Mouse (Mus musculus) intestine, embryonic 14.5 days (tissue): Measurements from ENCODE around the gene Prkag1. TPM values are rescaled to one million over a fixed set of nuclear protein-coding genes. Genes with fewer than 3 reads are reported as not detected.
A peak's percentile ranks its signal among the peaks of the same experiment; 100 is the strongest.

Experiments
- ATAC-seq: fragments of 200-750 bp; cut with Nextera tagmentation; replicated peaks from 2 replicates; pipeline ENCODE4 v1.8.0; 2017; ENCODE audit warnings: low read depth, moderate number of reproducible peaks, moderate TSS enrichment, moderate library complexity; ENCODE audit not compliant: low FRiP score, low TSS enrichment
- DNase-seq: peaks from one replicate; pipeline ENCODE4 v3.0.0-alpha.2; 2018; ENCODE audit warnings: low spot score
- H3K27ac ChIP-seq: fragments of 300-500 bp; sonication (generic); 2 replicates; pipeline ENCODE4 v1.5.1; 2014; ENCODE audit warnings: low read depth, mild to moderate bottlenecking, control low read depth
- H3K27me3 ChIP-seq: fragments of 300-500 bp; sonication (generic); replicated peaks from 2 replicates; pipeline ENCODE4 v1.6.1; 2014; ENCODE audit warnings: low read length, control low read depth; ENCODE audit not compliant: control insufficient read depth, insufficient read depth
- H3K36me3 ChIP-seq: fragments of 300-500 bp; sonication (generic); 2 replicates; pipeline ENCODE4 v1.6.1; 2014; ENCODE audit warnings: low read length, control low read depth; ENCODE audit not compliant: control insufficient read depth, insufficient read depth
- H3K4me1 ChIP-seq: fragments of 300-500 bp; sonication (generic); replicated peaks from 2 replicates; pipeline ENCODE4 v1.6.1; 2014; ENCODE audit warnings: low read length, control low read depth, mixed read lengths; ENCODE audit not compliant: control insufficient read depth, insufficient read depth
- H3K4me2 ChIP-seq: fragments of 300-500 bp; sonication (generic); 2 replicates; pipeline ENCODE4 v1.6.1; 2014; ENCODE audit warnings: low read length
- H3K4me3 ChIP-seq: fragments of 300-500 bp; sonication (generic); 2 replicates; pipeline ENCODE4 v1.5.1; 2014; ENCODE audit warnings: low read depth, low read length, control low read depth, mixed read lengths
- H3K9ac ChIP-seq: fragments of 300-500 bp; sonication (generic); 2 replicates; pipeline ENCODE4 v1.6.1; 2014; ENCODE audit warnings: mild to moderate bottlenecking, low read length
- H3K9me3 ChIP-seq: fragments of 300-500 bp; sonication (generic); 2 replicates; pipeline ENCODE4 v1.6.1; 2016; ENCODE audit warnings: low read length, control low read depth; ENCODE audit not compliant: control insufficient read depth
- WGBS: fragments of 180-500 bp; shearing (Covaris S2); extraction: QIAGEN DNeasy Blood & Tissue Kit; methylation state at CpG from one replicate; pipeline ENCODE4 v1.1.7; 2014; 5-methylcytosine and 5-hydroxymethylcytosine counted together
- polyA plus RNA-seq: library from polyadenylated mRNA; unstranded; fragments of >200 nt; fragmentation: Nextera tagmentation; extraction: Ambion mirVana; gene quantifications from 2 replicates; pipeline ENCODE4 v1.2.1, GENCODE M21; 2014

Gene Prkag1
- polyA plus RNA-seq, 1 experiment from 2014 or later, result 77.3 TPM

DNA sequence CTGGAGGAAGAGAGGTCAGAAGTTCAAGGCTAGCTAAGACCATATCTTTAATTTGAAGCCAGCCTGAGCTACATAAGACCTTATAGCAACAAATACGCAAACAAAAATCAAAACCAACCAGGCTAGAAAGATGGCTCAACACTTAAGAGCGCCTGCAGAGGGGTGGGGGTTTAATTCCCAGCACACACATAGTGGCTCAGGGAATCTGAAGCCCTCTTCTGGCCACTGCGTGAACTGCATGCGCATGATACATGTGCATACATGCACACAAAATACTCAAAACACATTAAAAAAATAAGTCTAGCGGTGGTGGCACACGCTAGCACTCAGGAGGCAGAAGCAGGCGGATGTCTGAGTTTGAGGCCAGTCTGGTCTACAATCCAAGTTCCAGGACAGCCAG is 45.6 kb downstream of the Prkag1 start:
- DNase-seq (no peak), ATAC-seq (no peak)
- Histone ChIP-seq H3K4me1 (peaks cover 5% of the 10 kb centered on the region; the same call in 1 of the 2 replicates), H3K4me3 (no peak overlapping the region), H3K27ac (no peak overlapping the region), H3K36me3 (no peaks in the 10 kb centered on the region), H3K27me3 (peaks cover 58% of the 10 kb centered on the region), H3K4me2 (no peak overlapping the region), H3K9me3 (no peaks in the 10 kb centered on the region), H3K9ac (no peak overlapping the region)
- WGBS, result 36% methylated on average over 7 of the region's 7 CpGs

DNA sequence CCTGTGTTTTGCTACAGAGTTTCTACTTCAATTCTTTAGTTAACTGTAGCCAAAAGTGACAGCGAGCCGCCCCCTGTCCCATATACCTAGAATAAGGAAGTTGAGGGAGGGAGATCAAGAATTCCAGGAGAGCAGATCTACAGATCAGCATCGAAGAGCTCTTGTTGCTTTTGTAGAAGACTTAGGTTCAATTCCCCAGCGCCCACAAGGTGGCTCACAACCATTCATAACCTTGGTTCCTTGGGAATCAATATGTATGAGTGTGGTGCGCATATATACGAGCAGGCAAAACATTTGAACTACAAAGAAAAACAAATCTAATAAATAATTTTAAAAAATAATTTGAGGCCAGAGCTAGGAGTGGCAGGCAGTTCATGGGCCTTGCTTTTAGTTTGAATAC is 50.2 kb downstream of the Prkag1 start:
- Histone ChIP-seq H3K4me3 (no peak overlapping the region), H3K9me3 (no peaks in the 10 kb centered on the region), H3K4me2 (no peak overlapping the region), H3K36me3 (no peaks in the 10 kb centered on the region), H3K27me3 (peaks cover 68% of the 10 kb centered on the region), H3K27ac (no peak overlapping the region), H3K9ac (no peak overlapping the region), H3K4me1 (peaks cover 3% of the 10 kb centered on the region; the same call in 1 of the 2 replicates)
- DNase-seq (no peak), ATAC-seq (no peak)
- WGBS, result 25% methylated on average over 6 of the region's 6 CpGs

DNA sequence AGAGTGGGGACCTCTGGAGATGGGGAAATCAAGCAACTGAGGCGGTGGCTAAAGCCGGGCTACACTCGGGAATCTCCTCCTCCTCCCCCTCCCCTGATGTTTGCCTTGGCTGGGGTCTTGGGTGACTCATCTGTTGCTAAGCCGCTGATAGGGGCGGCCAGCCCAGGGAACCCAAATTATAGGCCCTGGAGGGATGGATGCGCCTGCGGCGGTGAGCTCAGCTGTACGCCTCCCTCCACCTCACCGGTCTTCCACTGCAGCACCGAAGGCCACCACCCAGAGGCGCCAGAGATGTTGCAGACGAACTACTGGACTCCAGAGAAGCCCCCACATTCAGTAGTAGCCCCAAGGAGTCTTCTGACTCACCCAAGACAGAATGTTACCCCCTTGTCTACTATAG is 50.7 kb downstream of the Prkag1 start:
- DNase-seq (no peak), ATAC-seq (no peak)
- Histone ChIP-seq H3K9me3 (no peaks in the 10 kb centered on the region), H3K27me3 (peaks cover 73% of the 10 kb centered on the region), H3K4me2 (no peak overlapping the region), H3K4me3 (no peak overlapping the region), H3K9ac (no peak overlapping the region), H3K4me1 (peaks cover 3% of the 10 kb centered on the region; the same call in 1 of the 2 replicates), H3K27ac (no peak overlapping the region), H3K36me3 (no peaks in the 10 kb centered on the region)
- 6% methylated on average over 13 of the region's 13 CpGs for WGBS

DNA sequence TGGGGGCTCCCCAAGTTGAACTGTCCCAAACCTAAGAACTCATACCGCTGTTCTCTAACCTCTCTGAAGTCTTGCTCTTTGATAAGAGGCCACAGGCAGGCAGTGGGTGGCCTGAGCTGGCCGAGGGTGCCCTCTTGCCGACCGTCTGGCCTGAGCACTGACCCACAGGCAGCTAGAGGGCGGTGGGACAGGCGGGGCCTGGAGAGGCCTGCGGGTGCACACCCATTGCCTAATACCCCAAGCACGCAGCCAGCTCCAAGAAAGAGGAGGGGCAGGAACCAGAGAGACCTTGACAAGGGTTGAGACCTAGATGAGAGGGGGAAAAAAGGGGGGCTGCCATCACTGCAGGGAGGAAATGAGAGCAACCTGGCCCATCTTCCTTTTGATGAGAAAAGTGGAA is 51.2 kb downstream of the Prkag1 start:
- peaks cover 3% of the 10 kb centered on the region; the same call in 1 of the 2 replicates for H3K4me1 ChIP-seq
- WGBS, result 2% methylated on average over 8 of the region's 8 CpGs
- no peak overlapping the region for H3K4me2 ChIP-seq
- no peak overlapping the region for H3K9ac ChIP-seq
- H3K36me3 ChIP-seq, result no peaks in the 10 kb centered on the region
- H3K27ac ChIP-seq, result no peak overlapping the region
- H3K27me3 ChIP-seq, result peaks cover 75% of the 10 kb centered on the region
- H3K9me3 ChIP-seq, result no peaks in the 10 kb centered on the region
- DNase-seq (no peak), ATAC-seq (no peak)
- H3K4me3 ChIP-seq, result no peak overlapping the region

DNA sequence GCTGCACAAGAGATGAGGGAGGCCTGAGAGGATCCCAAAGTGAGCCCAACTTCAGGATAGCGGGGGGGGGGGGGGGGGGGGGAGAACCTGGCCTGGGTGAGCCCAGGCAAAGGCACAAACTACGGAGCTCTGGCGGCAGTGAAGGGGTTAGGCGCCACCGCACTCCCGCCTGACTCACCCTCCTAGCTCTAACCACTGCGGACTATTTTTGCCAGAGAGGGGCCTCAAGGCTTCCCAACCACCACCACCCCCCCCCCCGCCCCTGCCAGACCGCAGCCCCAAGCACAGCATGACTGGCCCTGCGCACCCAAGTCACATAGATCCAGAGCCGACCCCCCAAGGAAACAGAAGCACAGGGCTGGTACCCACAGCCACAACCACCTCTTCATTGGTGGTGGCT is 52.5 kb downstream of the Prkag1 start:
- WGBS, result 3% methylated on average over 8 of the region's 11 CpGs
- ATAC-seq (no peak), DNase-seq (no peak)
- no peaks in the 10 kb centered on the region for H3K9me3 ChIP-seq
- H3K36me3 ChIP-seq, result no peaks in the 10 kb centered on the region
- H3K27me3 ChIP-seq, result peaks cover 87% of the 10 kb centered on the region
- no peak overlapping the region for H3K27ac ChIP-seq
- H3K4me1 ChIP-seq, result peaks cover 3% of the 10 kb centered on the region; the same call in 1 of the 2 replicates
- no peak overlapping the region for H3K4me3 ChIP-seq
- H3K4me2 ChIP-seq, result no peak overlapping the region
- no peak overlapping the region for H3K9ac ChIP-seq

DNA sequence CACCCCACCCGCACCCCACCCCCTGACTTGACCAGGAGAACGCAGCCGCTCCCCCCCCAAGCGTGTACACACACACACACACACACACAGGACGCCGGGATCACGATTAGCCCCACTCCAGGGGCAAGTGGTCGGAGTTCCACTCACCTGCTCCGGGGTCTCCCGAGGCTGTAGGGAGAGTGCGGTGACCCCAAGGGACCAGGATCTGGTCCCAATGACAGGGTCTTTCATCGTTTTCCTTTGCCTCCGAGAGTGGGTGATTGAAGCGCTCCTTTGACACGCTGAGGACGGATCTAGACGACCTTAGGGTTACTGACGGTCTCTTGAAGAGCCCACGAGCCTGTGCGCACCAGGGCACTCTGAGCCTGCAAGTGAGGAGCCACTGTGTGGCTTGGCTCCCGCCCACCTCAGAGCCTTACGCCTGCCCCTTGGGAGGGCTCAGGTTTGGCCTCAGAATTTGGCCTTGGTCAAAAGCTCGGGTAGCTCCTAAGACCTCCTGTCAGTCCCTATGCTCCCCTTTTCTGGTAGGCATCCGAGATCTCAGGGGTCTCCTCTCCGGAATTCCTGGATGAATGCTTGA is 53.0 kb downstream of the Prkag1 start:
- no peak for ATAC-seq

DNA sequence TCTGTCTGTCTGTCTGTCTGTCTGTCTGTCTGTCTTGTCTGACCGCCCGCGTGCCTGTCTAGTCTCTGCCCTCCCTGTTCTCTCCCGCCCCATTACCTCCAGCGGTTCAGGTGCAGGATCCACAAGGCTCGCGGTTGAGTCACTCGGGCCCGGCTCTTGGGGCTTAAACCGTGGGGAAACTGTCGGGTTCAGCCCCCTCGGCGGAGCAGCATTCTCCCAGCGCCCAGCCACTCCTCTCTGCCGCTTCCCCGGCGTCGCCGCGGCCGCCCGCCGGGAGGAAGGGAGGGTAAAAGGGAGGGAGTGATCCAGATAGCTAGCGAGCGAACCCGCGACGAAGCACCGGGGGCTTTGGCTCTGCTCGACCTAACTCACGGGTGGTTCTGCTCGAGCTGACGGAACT is 53.6 kb downstream of the Prkag1 start, which contains the start of gene Wnt10b:
Gene Wnt10b, minus strand, starts transcription at position 389 of the 400 bp plus-strand sequence.
- H3K27ac ChIP-seq, result no peak within 1 kb of the TSS
- H3K4me2 ChIP-seq, result peak within 1 kb of the TSS; percentile 37
- peak; percentile 69 for DNase-seq
- H3K27me3 ChIP-seq, result peaks cover 98% of the 10 kb centered on the region
- no peak for ATAC-seq
- H3K9me3 ChIP-seq, result no peaks in the 10 kb centered on the region
- H3K9ac ChIP-seq, result no peak within 1 kb of the TSS
- WGBS, result under 1% methylated on average over 33 of the region's 33 CpGs
- peak within 1 kb of the TSS; percentile 17; the same call in 1 of the 2 replicates for H3K4me3 ChIP-seq
- no peaks in the 10 kb centered on the region for H3K36me3 ChIP-seq
- peaks cover 5% of the 10 kb centered on the region; the same call in 1 of the 2 replicates for H3K4me1 ChIP-seq

More for the DNA sequence above, 53.0 kb downstream of the Prkag1 start:
- 0 out of 2 replicates have a peak overlapping the region, but pooled peaks have one; percentile 17 for H3K4me3 ChIP-seq
- peaks cover 3% of the 10 kb centered on the region; the same call in 1 of the 2 replicates for H3K4me1 ChIP-seq
- peak; percentile 61 for DNase-seq
- H3K9ac ChIP-seq, result no peak overlapping the region
- peak overlapping the region; percentile 37 for H3K4me2 ChIP-seq
- H3K27me3 ChIP-seq, result peaks cover 93% of the 10 kb centered on the region
- H3K9me3 ChIP-seq, result no peaks in the 10 kb centered on the region
- no peak overlapping the region for H3K27ac ChIP-seq
- H3K36me3 ChIP-seq, result no peaks in the 10 kb centered on the region
- WGBS, result under 1% methylated on average over 25 of the region's 25 CpGs

DNA sequence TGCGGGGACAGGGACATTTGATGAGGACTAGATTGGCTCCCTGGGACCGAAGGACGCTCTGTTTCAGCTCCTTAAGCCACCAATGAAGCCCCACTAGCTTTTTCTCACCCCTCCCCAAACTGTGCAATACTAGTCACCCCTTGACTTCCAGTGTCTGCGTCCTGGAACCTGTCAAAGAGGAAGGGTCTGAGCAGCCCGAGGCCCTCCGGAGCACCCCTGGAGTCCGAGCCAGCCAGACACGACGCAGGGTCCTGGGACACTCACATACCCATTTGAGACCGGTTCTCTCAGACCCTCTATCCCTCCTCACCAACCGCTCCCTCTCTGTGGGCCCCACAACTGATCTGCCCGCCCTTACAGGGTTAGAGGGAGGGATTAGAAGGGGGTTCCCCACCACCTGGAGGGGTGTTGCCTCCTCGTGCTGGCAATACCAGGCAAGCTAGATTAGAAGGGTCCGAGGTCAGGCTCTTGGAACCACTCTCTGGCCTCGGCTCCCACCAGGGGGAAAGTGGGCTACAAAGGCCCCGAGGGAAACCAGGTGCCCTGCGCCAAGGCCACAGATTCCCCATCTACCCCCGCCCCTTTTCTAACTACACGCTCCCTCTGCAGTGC is 54.2 kb downstream of the Prkag1 start:
- H3K27ac ChIP-seq, result no peak overlapping the region
- H3K9ac ChIP-seq, result no peak overlapping the region
- no peaks in the 10 kb centered on the region for H3K36me3 ChIP-seq
- DNase-seq, result peak; percentile 68
- 3% methylated on average over 19 of the region's 19 CpGs for WGBS
- 0 out of 2 replicates have a peak overlapping the region, but pooled peaks have one; percentile 17 for H3K4me3 ChIP-seq
- peaks cover 7% of the 10 kb centered on the region; the same call in 1 of the 2 replicates for H3K4me1 ChIP-seq
- H3K27me3 ChIP-seq, result peaks cover 100% of the 10 kb centered on the region
- ATAC-seq, result no peak
- no peak overlapping the region; the same call in 1 of the 2 replicates for H3K4me2 ChIP-seq
- H3K9me3 ChIP-seq, result no peaks in the 10 kb centered on the region
